Mouse (Mus musculus) myocyte (in vitro differentiated cells): Measurements from ENCODE around the gene Nsg1. TPM values are rescaled to one million over a fixed set of nuclear protein-coding genes. Genes with fewer than 3 reads are reported as not detected.

Experiments used
- H3K27me3 ChIP-seq: one replicate; pipeline ENCODE4 v1.6.1; 2011; ENCODE audit not compliant: control insufficient read depth, insufficient read depth, insufficient read length
- H3K36me3 ChIP-seq: one replicate; pipeline ENCODE4 v1.6.1; 2011; ENCODE audit not compliant: control insufficient read depth, insufficient read depth
- H3K4me2 ChIP-seq: one replicate; pipeline ENCODE4 v1.6.1; 2011; ENCODE audit warnings: low read depth, control low read depth
- H3K4me3 ChIP-seq: one replicate; pipeline ENCODE4 v1.5.1; 2011; ENCODE audit warnings: mild to moderate bottlenecking, control low read depth, moderate library complexity
- H3K79me2 ChIP-seq: one replicate; pipeline ENCODE4 v1.6.1; 2011; ENCODE audit not compliant: control insufficient read depth, insufficient read depth
- H3ac ChIP-seq: one replicate; pipeline ENCODE4 v1.6.1; 2011; ENCODE audit not compliant: control insufficient read depth, insufficient read length
- CEBPB ChIP-seq: IDR thresholded peaks from 2 replicates; pipeline ENCODE4 v1.6.1; 2011; ENCODE audit warnings: mild to moderate bottlenecking, moderate library complexity; ENCODE audit not compliant: poor library complexity, insufficient read depth, severe bottlenecking
- E2F4 ChIP-seq: IDR thresholded peaks from one replicate; pipeline ENCODE4 v1.6.1; 2011; ENCODE audit warnings: mild to moderate bottlenecking, control low read depth, moderate library complexity; ENCODE audit not compliant: insufficient read depth
- MAX ChIP-seq: IDR thresholded peaks from one replicate; pipeline ENCODE4 v1.6.1; 2011; ENCODE audit warnings: low read depth, mild to moderate bottlenecking, control low read depth
- MYOD1 ChIP-seq, 3 experiments: IDR thresholded peaks; one replicate each; pipeline ENCODE4 v1.6.1; 2011; ENCODE audit warnings: control low read depth in 2 of 3, low read depth in 2 of 3, mild to moderate bottlenecking in 2 of 3, moderate library complexity in 1 of 3; ENCODE audit not compliant: insufficient read length in 2 of 3, control insufficient read depth in 1 of 3
- MYOG ChIP-seq, 3 experiments: IDR thresholded peaks; one replicate each; pipeline ENCODE4 v1.6.1; 2011; ENCODE audit warnings: control low read depth in 2 of 3, low read depth in 2 of 3, mild to moderate bottlenecking in 2 of 3; ENCODE audit not compliant: insufficient read length in 2 of 3, control insufficient read depth in 1 of 3, insufficient read depth in 1 of 3
- POLR2A ChIP-seq: IDR thresholded peaks from one replicate; pipeline ENCODE4 v1.6.1; 2011; ENCODE audit warnings: low read depth, mild to moderate bottlenecking, control low read depth, moderate library complexity; ENCODE audit not compliant: insufficient read length
- POLR2AphosphoS2 ChIP-seq: IDR thresholded peaks from one replicate; pipeline ENCODE4 v1.6.1; 2011; ENCODE audit warnings: low read depth, control low read depth; ENCODE audit not compliant: insufficient read length
- REST ChIP-seq: IDR thresholded peaks from one replicate; pipeline ENCODE4 v1.6.1; 2011; ENCODE audit warnings: mild to moderate bottlenecking, control low read depth, moderate library complexity; ENCODE audit not compliant: insufficient read depth, insufficient read length
- SRF ChIP-seq: IDR thresholded peaks from one replicate; pipeline ENCODE4 v1.6.1; 2011; ENCODE audit warnings: low read depth; ENCODE audit not compliant: control insufficient read depth, insufficient read length
- TCF12 ChIP-seq: IDR thresholded peaks from one replicate; pipeline ENCODE4 v1.6.1; 2011; ENCODE audit warnings: mild to moderate bottlenecking, control low read depth; ENCODE audit not compliant: poor library complexity, insufficient read depth, severe bottlenecking
- TCF3 ChIP-seq: IDR thresholded peaks from one replicate; pipeline ENCODE4 v1.6.1; 2011; ENCODE audit warnings: low read depth, control low read depth; ENCODE audit not compliant: insufficient read length
- USF1 ChIP-seq: IDR thresholded peaks from one replicate; pipeline ENCODE4 v1.6.1; 2011; ENCODE audit warnings: low read depth, mild to moderate bottlenecking, control low read depth, moderate library complexity
- polyA plus RNA-seq: library from polyadenylated mRNA; unstranded; fragments of >200 nt; fragmentation: generic; extraction: Trizol; gene quantifications from one replicate; pipeline ENCODE4 v1.2.1, GENCODE M21; 2012; ENCODE audit warnings: missing spikeins

Gene Nsg1
- polyA plus RNA-seq, 1 experiment, result 13.8 TPM

DNA sequence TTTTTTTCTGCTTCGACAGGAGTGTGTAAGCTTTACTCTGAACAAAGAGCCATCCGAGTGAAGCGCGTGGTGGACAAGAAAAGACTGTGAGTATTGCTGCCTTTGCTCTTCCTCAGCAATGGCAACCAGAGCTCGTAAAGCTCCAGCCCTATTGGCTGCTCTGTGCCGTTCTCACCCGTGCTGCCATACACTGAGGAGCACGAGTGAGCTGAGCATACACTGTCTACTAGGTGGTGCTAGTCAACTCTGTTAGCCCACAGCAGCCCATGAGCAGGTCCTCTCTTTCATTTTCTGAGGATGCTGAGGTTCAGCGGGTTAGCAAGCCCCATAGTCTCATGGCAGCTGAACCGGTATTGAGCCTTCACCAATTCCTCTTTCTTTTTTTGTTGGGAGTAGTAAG is 52.9 kb downstream of the Nsg1 start:
- Histone ChIP-seq H3K4me3 (no peak overlapping the region), H3K36me3 (no peaks in the 10 kb centered on the region), H3K4me2 (no peak overlapping the region), H3K27me3 (no peaks in the 10 kb centered on the region), H3ac (no peak overlapping the region), H3K79me2 (no peaks in the 10 kb centered on the region)
- TF ChIP-seq USF1 (no peak), MAX (no peak)

DNA sequence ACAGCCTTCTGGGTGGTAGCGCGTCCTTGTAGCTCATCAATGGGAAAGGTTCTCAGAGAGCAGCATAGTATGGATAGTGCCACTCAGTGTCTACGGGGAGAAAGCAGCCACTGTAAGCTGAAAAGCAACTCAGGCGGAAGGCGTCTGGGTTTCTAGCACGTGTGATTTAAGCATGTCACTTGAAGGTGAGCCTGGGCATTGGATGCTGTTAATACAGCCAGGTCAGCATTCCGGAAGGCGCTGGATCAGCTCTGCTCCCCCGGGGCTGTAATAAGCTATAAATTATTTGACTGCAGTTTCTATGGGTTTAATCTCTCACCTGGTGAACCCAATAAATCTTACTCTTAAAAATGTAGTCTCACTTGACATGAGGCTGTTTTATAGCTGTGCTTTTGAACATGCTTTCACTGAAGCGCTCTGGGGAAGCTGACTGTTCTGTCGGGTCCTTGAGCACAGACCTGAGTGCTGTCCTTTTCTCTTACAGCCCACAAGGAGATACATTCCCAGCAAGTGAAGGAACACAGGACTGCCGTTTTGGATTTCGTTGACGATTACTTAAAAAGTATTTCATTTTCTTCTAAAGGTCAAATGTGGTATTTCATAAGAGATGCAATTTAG is 53.5 kb downstream of the Nsg1 start:
- Histone ChIP-seq H3ac (no peak overlapping the region), H3K4me2 (no peak overlapping the region), H3K79me2 (no peaks in the 10 kb centered on the region), H3K27me3 (no peaks in the 10 kb centered on the region), H3K4me3 (no peak overlapping the region), H3K36me3 (no peaks in the 10 kb centered on the region)
- TF ChIP-seq TCF12, result no peak
- TF ChIP-seq E2F4, result no peak
- TF ChIP-seq MYOD1 (IDR thresholded peaks at IDR 0.05; ENCODE audit: control insufficient read depth in 1 of 3, insufficient read length in 2 of 3, low read depth in 2 of 3), result no peak
- no peak for TF ChIP-seq MYOG (IDR thresholded peaks at IDR 0.05; ENCODE audit: control insufficient read depth in 1 of 3, insufficient read depth in 1 of 3, insufficient read length in 2 of 3, low read depth in 2 of 3)
- no peak for TF ChIP-seq USF1
- TF ChIP-seq POLR2AphosphoS2, result no peak
- TF ChIP-seq TCF3, result no peak
- TF ChIP-seq REST, result no peak
- TF ChIP-seq CEBPB, result no peak

DNA sequence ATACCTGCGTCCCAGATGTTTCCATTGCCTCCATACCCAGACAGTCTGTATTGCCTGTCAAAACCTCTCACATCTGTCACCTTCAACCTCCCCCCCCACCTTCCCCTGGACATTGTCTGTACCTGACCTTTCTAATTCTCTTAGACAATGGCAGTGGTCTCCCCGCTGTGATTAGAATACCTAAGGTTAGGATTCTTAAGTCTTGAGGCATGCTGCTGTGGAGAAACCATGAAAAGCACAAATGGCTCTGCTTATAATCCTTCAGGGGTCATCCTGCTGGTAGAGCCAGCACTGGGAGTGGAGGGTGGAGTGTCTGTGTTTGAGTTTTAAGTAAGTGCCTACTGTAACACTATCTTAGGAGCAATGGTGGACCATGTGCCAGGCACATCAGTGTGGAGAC is 56.8 kb downstream of the Nsg1 start:
- H3K4me3 ChIP-seq, result no peak overlapping the region
- no peak overlapping the region for H3ac ChIP-seq
- no peaks in the 10 kb centered on the region for H3K27me3 ChIP-seq
- TF ChIP-seq REST, result no peak
- TF ChIP-seq TCF12, result no peak
- TF ChIP-seq MYOG (IDR thresholded peaks at IDR 0.05; ENCODE audit: control insufficient read depth in 1 of 3, insufficient read depth in 1 of 3, insufficient read length in 2 of 3, low read depth in 2 of 3), result no peak
- TF ChIP-seq USF1, result no peak
- TF ChIP-seq MAX, result no peak
- no peak for TF ChIP-seq CEBPB
- TF ChIP-seq MYOD1 (IDR thresholded peaks at IDR 0.05; ENCODE audit: control insufficient read depth in 1 of 3, insufficient read length in 2 of 3, low read depth in 2 of 3), result no peak
- H3K79me2 ChIP-seq, result no peaks in the 10 kb centered on the region
- no peaks in the 10 kb centered on the region for H3K36me3 ChIP-seq
- no peak overlapping the region for H3K4me2 ChIP-seq

DNA sequence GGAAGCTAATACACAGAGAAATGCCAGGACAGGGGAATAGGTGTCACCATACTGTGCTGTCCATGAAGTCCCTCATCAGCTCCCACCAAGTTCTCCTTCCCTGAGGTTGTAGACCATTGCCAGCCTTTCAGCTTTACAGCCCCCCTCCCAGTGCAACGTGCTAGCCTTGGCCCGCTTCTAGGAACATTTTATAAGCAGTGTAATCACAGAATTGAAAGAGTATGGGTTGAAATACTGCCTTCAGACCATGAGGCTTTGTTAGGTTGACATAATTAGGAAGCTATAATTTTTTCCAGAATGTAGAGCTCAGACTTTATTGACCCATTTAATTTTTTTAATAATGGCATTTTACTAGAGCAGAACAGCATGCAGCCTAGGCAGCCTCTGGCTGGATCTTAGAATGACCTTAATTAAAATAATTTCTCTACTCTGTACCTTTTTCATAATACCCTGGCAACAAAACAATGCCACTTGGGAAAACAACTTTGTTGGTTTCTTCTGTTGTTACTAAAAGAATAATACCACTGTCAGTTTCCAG is 60.5 kb downstream of the Nsg1 start:
- Histone ChIP-seq H3K4me2 (no peak overlapping the region), H3K4me3 (no peak overlapping the region), H3ac (no peak overlapping the region), H3K36me3 (no peaks in the 10 kb centered on the region), H3K79me2 (no peaks in the 10 kb centered on the region), H3K27me3 (no peaks in the 10 kb centered on the region)
- TF ChIP-seq MAX, result no peak
- TF ChIP-seq REST, result no peak
- TF ChIP-seq CEBPB, result no peak
- no peak for TF ChIP-seq E2F4
- no peak for TF ChIP-seq MYOG (IDR thresholded peaks at IDR 0.05; ENCODE audit: control insufficient read depth in 1 of 3, insufficient read depth in 1 of 3, insufficient read length in 2 of 3, low read depth in 2 of 3)
- no peak for TF ChIP-seq USF1
- TF ChIP-seq POLR2A, result no peak
- no peak for TF ChIP-seq TCF3
- no peak for TF ChIP-seq MYOD1 (IDR thresholded peaks at IDR 0.05; ENCODE audit: control insufficient read depth in 1 of 3, insufficient read length in 2 of 3, low read depth in 2 of 3)
- no peak for TF ChIP-seq TCF12
- TF ChIP-seq SRF, result no peak
- TF ChIP-seq POLR2AphosphoS2, result no peak

DNA sequence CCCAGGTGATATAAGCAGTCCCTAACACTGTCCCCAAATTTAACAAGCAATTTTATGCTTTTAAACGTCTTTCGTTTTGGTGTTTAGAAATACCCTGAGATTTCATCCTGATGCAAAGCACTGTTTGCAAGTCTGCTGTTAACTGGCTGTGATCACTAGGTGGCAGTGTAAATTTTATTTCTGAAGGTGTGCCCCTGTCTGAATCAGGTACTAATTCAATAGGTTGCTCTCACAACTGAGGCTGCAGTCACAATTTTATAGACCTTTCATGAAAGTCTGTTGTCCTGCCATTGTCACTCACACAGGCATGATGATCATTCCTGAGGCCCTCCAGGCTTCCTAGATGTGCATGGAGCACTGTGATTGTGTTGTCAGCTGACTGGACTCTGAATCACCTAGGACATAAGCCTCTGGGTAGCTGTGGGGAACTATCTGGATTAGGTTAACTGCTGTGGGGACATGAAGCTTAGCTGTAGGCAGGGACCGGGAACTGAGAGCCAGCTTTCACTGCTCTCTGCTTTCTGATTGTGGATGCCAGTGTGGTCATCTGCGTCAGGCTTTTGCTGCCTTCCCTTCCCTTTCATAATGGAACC is 62.1 kb downstream of the Nsg1 start:
- no peak overlapping the region for H3K4me3 ChIP-seq
- no peaks in the 10 kb centered on the region for H3K79me2 ChIP-seq
- H3K27me3 ChIP-seq, result no peaks in the 10 kb centered on the region
- TF ChIP-seq MAX (no peak), E2F4 (no peak), REST (no peak), USF1 (no peak), MYOG (IDR thresholded peaks at IDR 0.05; ENCODE audit: control insufficient read depth in 1 of 3, insufficient read depth in 1 of 3, insufficient read length in 2 of 3, low read depth in 2 of 3) (no peak), POLR2A (no peak), MYOD1 (IDR thresholded peaks at IDR 0.05; ENCODE audit: control insufficient read depth in 1 of 3, insufficient read length in 2 of 3, low read depth in 2 of 3) (no peak), CEBPB (no peak), SRF (no peak), TCF12 (no peak), TCF3 (no peak), POLR2AphosphoS2 (no peak)
- H3K36me3 ChIP-seq, result no peaks in the 10 kb centered on the region
- no peak overlapping the region for H3K4me2 ChIP-seq
- H3ac ChIP-seq, result no peak overlapping the region
